Mouse (Mus musculus) stomach, embryonic 16.5 days (tissue): ENCODE results near the gene Tgfbr3. TPM values are rescaled to one million over a fixed set of nuclear protein-coding genes. Genes with fewer than 3 reads are reported as not detected.

Experiments used
- ATAC-seq: fragments of 200-750 bp; cut with Nextera tagmentation; 2 replicates; pipeline ENCODE4 v1.8.0; 2017; ENCODE audit warnings: moderate number of reproducible peaks, moderate TSS enrichment; ENCODE audit not compliant: insufficient read depth, low FRiP score
- H3K27ac ChIP-seq: fragments of 300-500 bp; sonication (generic); 2 replicates; pipeline ENCODE4 v1.5.1; 2014; ENCODE audit warnings: low read length
- H3K27me3 ChIP-seq: fragments of 300-500 bp; sonication (generic); 2 replicates; pipeline ENCODE4 v1.6.1; 2014; ENCODE audit warnings: low read length, control low read depth, mixed read lengths; ENCODE audit not compliant: control insufficient read depth, insufficient read depth
- H3K36me3 ChIP-seq: fragments of 300-500 bp; sonication (generic); 2 replicates; pipeline ENCODE4 v1.6.1; 2014; ENCODE audit warnings: low read length; ENCODE audit not compliant: control insufficient read depth, insufficient read depth
- H3K4me1 ChIP-seq: fragments of 300-500 bp; sonication (generic); 2 replicates; pipeline ENCODE4 v1.6.1; 2014; ENCODE audit warnings: low read length, control low read depth, mixed read lengths; ENCODE audit not compliant: control insufficient read depth, insufficient read depth
- H3K4me2 ChIP-seq: fragments of 300-500 bp; sonication (generic); 2 replicates; pipeline ENCODE4 v1.6.1; 2014; ENCODE audit warnings: low read depth, low read length, mixed read lengths
- H3K4me3 ChIP-seq: fragments of 300-500 bp; sonication (generic); replicated peaks from 2 replicates; pipeline ENCODE4 v1.5.1; 2014; ENCODE audit warnings: mild to moderate bottlenecking, low read length
- H3K9ac ChIP-seq: fragments of 300-500 bp; sonication (generic); 2 replicates; pipeline ENCODE4 v1.6.1; 2014; ENCODE audit warnings: low read length
- H3K9me3 ChIP-seq: fragments of 300-500 bp; sonication (generic); replicated peaks from 2 replicates; pipeline ENCODE4 v1.6.1; 2016; ENCODE audit warnings: low read length, control low read depth; ENCODE audit not compliant: control insufficient read depth
- WGBS: fragments of 180-500 bp; shearing (Covaris S2); extraction: QIAGEN DNeasy Blood & Tissue Kit; methylation state at CpG from one replicate; pipeline ENCODE4 v1.1.7; 2014; 5-methylcytosine and 5-hydroxymethylcytosine counted together
- polyA plus RNA-seq: library from polyadenylated mRNA; unstranded; fragments of >200 nt; fragmentation: Nextera tagmentation; extraction: Ambion mirVana; gene quantifications from 2 replicates; pipeline ENCODE4 v1.2.1, GENCODE M21; 2015

The Tgfbr3 gene
- polyA plus RNA-seq, 1 experiment from 2014 or later = 31.1 TPM

DNA sequence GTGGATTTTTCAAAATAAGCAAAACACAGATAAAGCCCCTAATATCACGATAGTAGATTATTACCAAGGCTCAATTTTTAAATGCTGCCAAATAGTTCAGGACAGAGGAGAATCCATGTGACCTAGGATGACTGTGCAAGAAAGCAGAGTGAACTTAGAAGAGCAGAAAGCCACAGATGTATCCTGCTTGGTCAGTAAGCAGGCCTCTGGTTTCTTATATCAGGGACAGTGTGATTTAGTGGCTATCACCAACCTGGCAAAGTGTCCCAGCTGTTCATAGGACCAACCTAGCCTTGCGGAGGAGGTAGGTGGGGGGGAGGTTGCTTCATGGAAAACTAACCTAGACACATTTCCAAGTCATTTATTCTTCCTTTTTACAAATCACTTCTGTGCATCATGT lies 156.1 kb downstream of the Tgfbr3 start:
- 83% methylated on average over 2 of the region's 2 CpGs for WGBS
- Histone ChIP-seq H3K27me3 (no peaks in the 10 kb centered on the region), H3K4me2 (no peak overlapping the region), H3K4me1 (no peaks in the 10 kb centered on the region), H3K27ac (no peak overlapping the region), H3K4me3 (no peak overlapping the region), H3K9me3 (no peaks in the 10 kb centered on the region), H3K9ac (no peak overlapping the region), H3K36me3 (peaks cover 19% of the 10 kb centered on the region; the same call in 1 of the 2 replicates)
- ATAC-seq = no peak

DNA sequence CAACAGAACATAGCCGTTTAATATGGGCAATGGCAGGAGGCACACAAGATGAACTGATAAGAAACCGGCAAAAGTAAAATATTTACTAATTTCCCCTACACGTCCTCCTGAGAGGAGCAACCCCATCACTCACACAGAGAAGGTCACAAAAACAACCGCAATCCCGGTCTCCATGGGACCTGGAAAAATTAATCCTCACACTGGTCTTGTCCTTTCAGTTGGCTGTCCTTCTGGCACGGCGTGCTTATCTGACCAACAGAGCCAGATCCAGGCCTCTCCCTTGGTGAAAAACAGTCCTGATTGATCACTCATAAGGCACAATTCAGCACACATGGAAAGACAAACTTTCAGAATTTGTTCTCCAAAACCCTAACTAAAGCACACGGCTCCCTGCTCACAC lies 157.2 kb downstream of the Tgfbr3 start:
- Histone ChIP-seq H3K9ac (no peak overlapping the region), H3K4me1 (0 out of 2 replicates have a peak, but pooled peaks cover 5% of the 10 kb centered on the region), H3K36me3 (peaks cover 15% of the 10 kb centered on the region; the same call in 1 of the 2 replicates), H3K27me3 (no peaks in the 10 kb centered on the region), H3K9me3 (no peaks in the 10 kb centered on the region), H3K4me2 (no peak overlapping the region), H3K4me3 (no peak overlapping the region), H3K27ac (no peak overlapping the region)
- no peak for ATAC-seq
- WGBS = 41% methylated on average over 8 of the region's 8 CpGs

DNA sequence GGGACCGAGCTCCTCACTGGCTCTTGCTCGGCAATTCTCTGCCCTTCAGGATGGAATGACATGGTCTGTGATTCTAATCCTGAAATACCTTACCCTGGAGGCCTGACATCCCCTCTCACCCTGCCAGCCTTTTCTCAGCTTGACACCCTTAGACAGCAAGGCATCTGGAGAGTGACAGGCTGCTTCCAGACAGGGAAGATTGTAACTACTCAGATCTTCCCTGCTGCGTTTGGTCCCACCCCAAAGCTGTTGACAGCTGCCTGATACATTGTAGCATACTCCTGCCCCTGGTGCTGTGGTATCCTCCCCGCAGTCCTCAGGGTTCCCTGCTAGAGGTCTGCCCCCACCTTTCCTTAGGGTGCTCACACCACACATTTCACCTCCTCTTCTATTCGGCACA lies 160.1 kb downstream of the Tgfbr3 start:
- ATAC-seq = no peak
- peaks cover 10% of the 10 kb centered on the region; the same call in 1 of the 2 replicates for H3K36me3 ChIP-seq
- H3K9me3 ChIP-seq = no peaks in the 10 kb centered on the region
- no peaks in the 10 kb centered on the region for H3K27me3 ChIP-seq
- no peak overlapping the region for H3K9ac ChIP-seq
- no peak overlapping the region for H3K4me2 ChIP-seq
- no peak overlapping the region for H3K4me3 ChIP-seq
- H3K27ac ChIP-seq = no peak overlapping the region
- 73% methylated on average over 5 of the region's 5 CpGs for WGBS
- H3K4me1 ChIP-seq = peaks cover 18% of the 10 kb centered on the region; the same call in 1 of the 2 replicates

DNA sequence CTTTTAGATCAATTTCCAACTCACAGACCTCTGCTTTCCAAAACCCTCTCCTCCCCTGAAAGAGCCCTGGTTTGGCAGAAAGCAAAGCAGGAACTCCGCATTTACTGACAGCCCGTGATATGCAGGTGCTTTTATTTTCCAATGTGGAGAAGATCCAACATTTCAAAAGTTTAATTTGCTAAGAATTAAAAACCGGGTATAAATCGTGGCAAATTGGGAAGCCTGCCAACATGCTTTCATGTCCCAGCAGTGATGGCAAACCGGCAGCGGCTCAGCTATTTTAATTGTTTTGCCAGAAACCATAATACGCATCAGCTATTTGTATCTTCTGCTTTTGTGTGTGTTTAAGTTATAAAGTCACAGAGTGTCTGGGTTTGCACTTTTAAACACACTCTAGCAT lies 162.9 kb downstream of the Tgfbr3 start:
- H3K27ac ChIP-seq = no peak overlapping the region; the same call in 1 of the 2 replicates
- H3K4me2 ChIP-seq = no peak overlapping the region
- 0 out of 2 replicates have a peak, but pooled peaks cover 4% of the 10 kb centered on the region for H3K36me3 ChIP-seq
- ATAC-seq = no peak
- H3K27me3 ChIP-seq = no peaks in the 10 kb centered on the region
- 33% methylated on average over 7 of the region's 7 CpGs for WGBS
- H3K4me3 ChIP-seq = no peak overlapping the region
- 0 out of 2 replicates have a peak overlapping the region, but pooled peaks have one; percentile 4 for H3K9ac ChIP-seq
- no peaks in the 10 kb centered on the region for H3K9me3 ChIP-seq
- peaks cover 20% of the 10 kb centered on the region; the same call in 1 of the 2 replicates for H3K4me1 ChIP-seq

DNA sequence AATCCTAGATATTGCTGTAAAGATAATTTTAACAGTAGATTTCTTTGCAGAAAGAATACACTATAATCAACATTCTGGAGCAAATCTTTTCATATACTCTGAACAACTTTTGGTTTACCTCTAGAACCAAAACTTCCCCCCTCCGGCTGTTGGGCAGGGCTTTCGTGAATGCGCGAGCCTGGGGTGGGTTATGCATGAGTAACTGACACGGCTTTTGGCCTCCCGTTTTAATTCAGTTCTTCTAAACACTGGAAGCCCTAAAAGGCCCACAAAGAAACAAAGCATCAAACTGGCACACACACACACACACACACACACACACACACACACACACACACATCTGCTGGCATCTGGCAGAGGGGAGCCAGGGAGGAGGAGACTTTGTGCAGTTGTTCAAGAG lies 164.3 kb downstream of the Tgfbr3 start:
- no peak for ATAC-seq
- Histone ChIP-seq H3K4me2 (no peak overlapping the region), H3K27ac (peak overlapping the region; percentile 74), H3K9ac (no peak overlapping the region), H3K4me3 (no peak overlapping the region), H3K4me1 (peaks cover 24% of the 10 kb centered on the region; the same call in 1 of the 2 replicates), H3K9me3 (no peaks in the 10 kb centered on the region), H3K36me3 (no peaks in the 10 kb centered on the region), H3K27me3 (no peaks in the 10 kb centered on the region)
- 34% methylated on average over 6 of the region's 6 CpGs for WGBS

DNA sequence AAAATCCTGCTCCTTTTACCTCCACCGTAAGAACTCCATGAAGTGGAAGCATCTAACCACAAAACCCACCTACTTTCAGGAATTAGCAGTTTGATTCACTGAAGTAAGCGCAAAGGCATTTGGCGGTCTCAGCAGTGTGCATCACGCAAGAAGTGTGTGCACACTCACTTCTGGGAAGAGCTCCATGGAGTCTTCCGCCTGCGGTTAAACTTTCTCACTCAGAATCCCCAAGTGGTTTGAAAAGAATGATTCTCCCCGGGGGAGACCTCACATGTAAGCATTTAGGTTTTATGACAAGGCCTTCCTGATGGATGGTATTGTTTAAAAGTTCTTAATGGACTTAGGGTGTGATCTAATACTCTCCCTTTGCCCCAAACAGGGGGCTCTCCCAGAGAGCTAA lies 164.9 kb downstream of the Tgfbr3 start:
- H3K27ac ChIP-seq = peak overlapping the region; percentile 74
- H3K4me2 ChIP-seq = no peak overlapping the region
- no peaks in the 10 kb centered on the region for H3K27me3 ChIP-seq
- H3K9ac ChIP-seq = no peak overlapping the region
- peaks cover 28% of the 10 kb centered on the region for H3K4me1 ChIP-seq
- no peaks in the 10 kb centered on the region for H3K36me3 ChIP-seq
- WGBS = 45% methylated on average over 7 of the region's 7 CpGs
- H3K9me3 ChIP-seq = no peaks in the 10 kb centered on the region
- peak; percentile 53 for ATAC-seq
- H3K4me3 ChIP-seq = no peak overlapping the region

DNA sequence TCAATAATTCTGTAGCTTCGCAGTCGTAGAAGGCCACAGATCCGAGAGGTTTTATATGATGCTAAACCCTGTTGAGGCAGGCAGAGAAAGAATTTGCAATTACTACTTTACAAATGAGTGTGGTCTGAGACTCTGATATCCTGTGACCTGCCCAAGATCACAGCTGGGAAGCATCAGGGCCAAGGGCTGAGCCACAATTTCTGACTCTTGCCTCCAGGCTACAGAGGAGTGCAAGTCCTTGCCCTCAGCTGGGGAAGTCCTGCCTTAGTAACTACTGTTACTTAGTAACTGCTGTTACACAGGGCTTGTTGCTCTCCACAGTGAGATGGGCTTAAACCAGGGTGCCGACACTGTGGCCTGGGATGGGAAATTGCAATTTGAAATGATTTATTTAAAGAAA lies 166.8 kb downstream of the Tgfbr3 start:
- Histone ChIP-seq H3K4me1 (peaks cover 23% of the 10 kb centered on the region), H3K4me2 (no peak overlapping the region), H3K4me3 (no peak overlapping the region), H3K27ac (no peak overlapping the region), H3K9ac (no peak overlapping the region), H3K9me3 (no peaks in the 10 kb centered on the region), H3K36me3 (no peaks in the 10 kb centered on the region), H3K27me3 (no peaks in the 10 kb centered on the region)
- 85% methylated on average over 4 of the region's 4 CpGs for WGBS
- no peak for ATAC-seq

DNA sequence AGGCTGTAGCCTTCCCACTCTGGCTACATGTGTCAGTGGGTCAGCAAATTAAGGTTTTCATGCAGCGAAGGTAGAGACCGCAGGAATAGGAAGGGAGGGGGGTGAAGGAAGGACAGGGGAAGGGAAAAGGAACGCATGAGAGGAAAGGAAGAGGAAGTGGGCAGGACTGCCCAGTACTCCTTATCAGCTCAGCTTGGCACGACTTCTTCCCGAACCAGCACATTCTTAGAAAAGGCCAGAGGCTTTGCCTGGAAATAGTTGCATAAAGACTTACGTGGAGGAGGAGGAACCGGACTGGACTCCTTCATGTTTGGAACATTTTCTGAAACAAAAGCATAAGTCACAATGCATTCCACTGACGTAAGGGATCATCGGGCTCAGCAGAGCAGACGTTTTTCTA lies 168.3 kb downstream of the Tgfbr3 start:
- H3K4me1 ChIP-seq = peaks cover 31% of the 10 kb centered on the region
- no peak for ATAC-seq
- WGBS = 64% methylated on average over 10 of the region's 10 CpGs

DNA sequence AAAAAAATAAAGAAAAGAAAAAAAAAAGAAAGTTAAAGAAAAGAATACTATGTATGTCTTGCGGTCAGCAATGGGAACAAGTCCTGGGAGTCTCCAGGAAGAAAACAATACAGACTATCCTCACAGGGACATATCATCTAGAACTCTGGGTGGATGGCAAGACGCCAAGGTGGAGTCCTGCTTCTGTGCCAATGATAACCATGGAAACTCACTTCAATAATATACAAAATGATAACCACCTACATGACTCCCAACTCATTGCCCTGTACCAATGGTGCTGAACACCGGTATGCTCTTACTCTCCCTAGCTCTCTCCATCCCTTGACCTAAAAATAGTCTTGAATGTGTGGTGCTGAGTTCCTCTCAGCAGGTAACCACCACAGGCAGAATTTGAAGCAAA lies 168.8 kb downstream of the Tgfbr3 start:
- H3K27ac ChIP-seq = no peak overlapping the region
- 83% methylated on average over 3 of the region's 3 CpGs for WGBS

More for the DNA sequence above, 168.3 kb downstream of the Tgfbr3 start:
- Histone ChIP-seq H3K9me3 (no peaks in the 10 kb centered on the region), H3K4me3 (no peak overlapping the region), H3K4me2 (no peak overlapping the region), H3K9ac (no peak overlapping the region), H3K36me3 (no peaks in the 10 kb centered on the region), H3K27ac (no peak overlapping the region), H3K27me3 (no peaks in the 10 kb centered on the region)

More for the DNA sequence above, 168.8 kb downstream of the Tgfbr3 start:
- H3K4me3 ChIP-seq = no peak overlapping the region
- no peak overlapping the region for H3K4me2 ChIP-seq
- H3K9me3 ChIP-seq = no peaks in the 10 kb centered on the region
- no peak for ATAC-seq
- no peak overlapping the region for H3K9ac ChIP-seq
- H3K4me1 ChIP-seq = peaks cover 28% of the 10 kb centered on the region
- H3K36me3 ChIP-seq = no peaks in the 10 kb centered on the region
- no peaks in the 10 kb centered on the region for H3K27me3 ChIP-seq
